In genomic region chr5:136619315-136620231, GRCm38 (mm10) we compare ENCODE assay signal across 8 mouse cellular contexts. TPM values are rescaled to one million over a fixed set of nuclear protein-coding genes. Genes with fewer than 3 reads are reported as not detected.
DNase-seq lines count a peak whose midpoint lies in the region; ATAC-seq and TF ChIP-seq lines count a peak whose summit lies in the region.

No protein-coding gene starts in this region.

- DNase-seq in forebrain, embryonic 11.5 days (ENCODE audit: low spot score): peak; percentile 66
- DNase-seq in hindbrain, embryonic 14.5 days (ENCODE audit: low spot score): no peak
- DNase-seq in liver, embryonic 11.5 days (ENCODE audit: low spot score): no peak
- no peak for DNase-seq in spleen, adult 18-20 months
- no peak for DNase-seq in left cerebral cortex, adult 11 months (ENCODE audit: low spot score)

- no peak for TF ChIP-seq POLR2A in small intestine, adult 2 months (IDR thresholded peaks at IDR 0.05; ENCODE audit: low read depth, low read length)

- H3K4me1 ChIP-seq in forebrain, embryonic 11.5 days (replicated peaks; ENCODE audit: control insufficient read depth, insufficient read depth, low read length): peaks cover 7% of the 10 kb centered on the region; the same call in 1 of the 2 replicates
- H3K4me1 ChIP-seq in forebrain, embryonic 16.5 days (replicated peaks; ENCODE audit: control insufficient read depth, insufficient read depth, low read length): peaks cover 9% of the 10 kb centered on the region
- peaks cover 21% of the 10 kb centered on the region for H3K4me1 ChIP-seq in embryonic facial prominence, embryonic 12.5 days
- H3K4me1 ChIP-seq in hindbrain, embryonic 14.5 days (replicated peaks; ENCODE audit: control insufficient read depth, insufficient read depth, low read length): peaks cover 4% of the 10 kb centered on the region
- H3K4me1 ChIP-seq in liver, embryonic 11.5 days (replicated peaks; ENCODE audit: control insufficient read depth, insufficient read depth, low read length): peaks cover 14% of the 10 kb centered on the region
- peaks cover 9% of the 10 kb centered on the region for H3K4me1 ChIP-seq in small intestine, adult 2 months (ENCODE audit: control insufficient read depth, insufficient read depth, insufficient read length, low read length)

- no peaks in the 10 kb centered on the region for H3K9me3 ChIP-seq in forebrain, embryonic 11.5 days (ENCODE audit: control insufficient read depth, low read length)
- no peaks in the 10 kb centered on the region for H3K9me3 ChIP-seq in forebrain, embryonic 16.5 days (ENCODE audit: control insufficient read depth, low read length)
- no peaks in the 10 kb centered on the region for H3K9me3 ChIP-seq in embryonic facial prominence, embryonic 12.5 days
- no peaks in the 10 kb centered on the region for H3K9me3 ChIP-seq in hindbrain, embryonic 14.5 days (ENCODE audit: control insufficient read depth, low read length)
- H3K9me3 ChIP-seq in liver, embryonic 11.5 days (ENCODE audit: control insufficient read depth, low read length): no peaks in the 10 kb centered on the region

- peak overlapping the region; percentile 21; the same call in 1 of the 2 replicates for H3K4me2 ChIP-seq in forebrain, embryonic 11.5 days (ENCODE audit: low read depth, low read length, severe bottlenecking)
- H3K4me2 ChIP-seq in forebrain, embryonic 16.5 days (ENCODE audit: low read length): no peak overlapping the region
- peak overlapping the region; percentile 20; the same call in 1 of the 2 replicates for H3K4me2 ChIP-seq in embryonic facial prominence, embryonic 12.5 days (replicated peaks)
- H3K4me2 ChIP-seq in hindbrain, embryonic 14.5 days (replicated peaks): 0 out of 2 replicates have a peak overlapping the region, but pooled peaks have one; percentile 3
- peak overlapping the region; percentile 36 for H3K4me2 ChIP-seq in liver, embryonic 11.5 days

- peak overlapping the region; percentile 27; the same call in 1 of the 2 replicates for H3K9ac ChIP-seq in forebrain, embryonic 11.5 days (ENCODE audit: low read length)
- H3K9ac ChIP-seq in forebrain, embryonic 16.5 days (replicated peaks; ENCODE audit: low read depth, low read length): no peak overlapping the region
- H3K9ac ChIP-seq in embryonic facial prominence, embryonic 12.5 days: no peak overlapping the region
- no peak overlapping the region for H3K9ac ChIP-seq in hindbrain, embryonic 14.5 days
- no peak overlapping the region for H3K9ac ChIP-seq in liver, embryonic 11.5 days (ENCODE audit: low read depth, low read length)

- H3K27ac ChIP-seq in forebrain, embryonic 11.5 days (ENCODE audit: low read depth, low read length): no peak overlapping the region
- H3K27ac ChIP-seq in forebrain, embryonic 16.5 days (ENCODE audit: low read length): no peak overlapping the region
- 0 out of 2 replicates have a peak overlapping the region, but pooled peaks have one; percentile 6 for H3K27ac ChIP-seq in embryonic facial prominence, embryonic 12.5 days
- H3K27ac ChIP-seq in hindbrain, embryonic 14.5 days: no peak overlapping the region
- H3K27ac ChIP-seq in liver, embryonic 11.5 days (ENCODE audit: low read depth, low read length): peak overlapping the region; percentile 36; the same call in 1 of the 2 replicates
- H3K27ac ChIP-seq in small intestine, adult 2 months (ENCODE audit: insufficient read depth, low read depth, low read length): no peak overlapping the region

- WGBS in forebrain, embryonic 11.5 days: 8% methylated on average over 17 of the region's 17 CpGs
- WGBS in forebrain, embryonic 16.5 days: 8% methylated on average over 17 of the region's 17 CpGs
- 6% methylated on average over 17 of the region's 17 CpGs for WGBS in embryonic facial prominence, embryonic 12.5 days
- WGBS in hindbrain, embryonic 14.5 days: 14% methylated on average over 17 of the region's 17 CpGs
- WGBS in liver, embryonic 11.5 days: 26% methylated on average over 17 of the region's 17 CpGs
- 29% methylated on average over 17 of the region's 17 CpGs for WGBS in small intestine, adult 2 months

- no peaks in the 10 kb centered on the region for H3K36me3 ChIP-seq in forebrain, embryonic 11.5 days (ENCODE audit: control insufficient read depth, insufficient read depth, low read length)
- no peaks in the 10 kb centered on the region for H3K36me3 ChIP-seq in forebrain, embryonic 16.5 days (ENCODE audit: control insufficient read depth, insufficient read depth)
- no peaks in the 10 kb centered on the region for H3K36me3 ChIP-seq in embryonic facial prominence, embryonic 12.5 days
- H3K36me3 ChIP-seq in hindbrain, embryonic 14.5 days (replicated peaks; ENCODE audit: control insufficient read depth, insufficient read depth): no peaks in the 10 kb centered on the region
- H3K36me3 ChIP-seq in liver, embryonic 11.5 days (ENCODE audit: control insufficient read depth, insufficient read depth, low read length): no peaks in the 10 kb centered on the region
- no peaks in the 10 kb centered on the region for H3K36me3 ChIP-seq in small intestine, adult 2 months (ENCODE audit: control insufficient read depth, insufficient read depth, low read length)

- peaks cover 8% of the 10 kb centered on the region; the same call in 1 of the 2 replicates for H3K27me3 ChIP-seq in forebrain, embryonic 11.5 days (ENCODE audit: control insufficient read depth, insufficient read depth, low read length)
- H3K27me3 ChIP-seq in forebrain, embryonic 16.5 days (replicated peaks; ENCODE audit: control insufficient read depth, insufficient read depth, low read length): peaks cover 20% of the 10 kb centered on the region
- peaks cover 40% of the 10 kb centered on the region for H3K27me3 ChIP-seq in embryonic facial prominence, embryonic 12.5 days
- H3K27me3 ChIP-seq in hindbrain, embryonic 14.5 days (ENCODE audit: control insufficient read depth, insufficient read depth, low read length): 0 out of 2 replicates have a peak, but pooled peaks cover 23% of the 10 kb centered on the region
- peaks cover 15% of the 10 kb centered on the region for H3K27me3 ChIP-seq in liver, embryonic 11.5 days (replicated peaks; ENCODE audit: control insufficient read depth, insufficient read depth, low read length)
- H3K27me3 ChIP-seq in small intestine, adult 2 months (ENCODE audit: control insufficient read depth, insufficient read depth, low read length): peaks cover 9% of the 10 kb centered on the region; the same call in 1 of the 2 replicates

- no peak overlapping the region for H3K4me3 ChIP-seq in forebrain, embryonic 11.5 days (ENCODE audit: low read depth, low read length)
- no peak overlapping the region for H3K4me3 ChIP-seq in forebrain, embryonic 16.5 days (replicated peaks; ENCODE audit: low read length)
- H3K4me3 ChIP-seq in embryonic facial prominence, embryonic 12.5 days: no peak overlapping the region
- no peak overlapping the region for H3K4me3 ChIP-seq in hindbrain, embryonic 14.5 days (replicated peaks; ENCODE audit: low read length)
- no peak overlapping the region for H3K4me3 ChIP-seq in liver, embryonic 11.5 days (ENCODE audit: low read depth, low read length)
- H3K4me3 ChIP-seq in small intestine, adult 2 months (ENCODE audit: low read depth, low read length): no peak overlapping the region

- peak; percentile 5; the same call in 1 of the 2 replicates for TF ChIP-seq CTCF in small intestine, adult 2 months (IDR thresholded peaks at IDR 0.05; ENCODE audit: extremely low read depth, insufficient read length, insufficient replicate concordance, low read depth, low read length)

- ATAC-seq in forebrain, embryonic 11.5 days (replicated peaks; ENCODE audit: low FRiP score): no peak
- ATAC-seq in forebrain, embryonic 16.5 days: no peak
- ATAC-seq in embryonic facial prominence, embryonic 12.5 days (ENCODE audit: insufficient number of reproducible peaks, insufficient read depth, low FRiP score, low TSS enrichment): no peak; the same call in 1 of the 2 replicates
- ATAC-seq in hindbrain, embryonic 14.5 days (ENCODE audit: low FRiP score): no peak
- ATAC-seq in liver, embryonic 11.5 days (replicated peaks; ENCODE audit: low FRiP score): no peak

RNA-seq across cellular contexts. Expression of gene Cux1, which starts 52.3 kb away (rescaled TPM):
- polyA plus RNA-seq in forebrain, embryonic 11.5 days (2014; fragmentation: Nextera tagmentation; extraction: Ambion mirVana): 156 and 163 TPM in 2 replicates
- polyA plus RNA-seq in forebrain, embryonic 16.5 days (2015; fragmentation: Nextera tagmentation; extraction: Ambion mirVana): 138 and 141 TPM in 2 replicates
- 79.8 and 81.1 TPM in 2 replicates for polyA plus RNA-seq in embryonic facial prominence, embryonic 12.5 days (2016; fragmentation: Nextera tagmentation; extraction: Ambion mirVana)
- polyA plus RNA-seq in hindbrain, embryonic 14.5 days (2014; fragmentation: Nextera tagmentation; extraction: Ambion mirVana): 89.1 and 99.0 TPM in 2 replicates
- polyA plus RNA-seq in liver, embryonic 11.5 days (2014; fragmentation: Nextera tagmentation; extraction: Ambion mirVana): 45.8 and 50.0 TPM in 2 replicates
- polyA plus RNA-seq in small intestine, adult 2 months (2012; rRNA removed): 17.0 and 42.1 TPM in 2 replicates

Comparison
In these comparisons a context has a peak if more than half of its experiments do, and no peak if none do; other contexts are left out.
1. H3K27ac ChIP-seq: peak in embryonic facial prominence, embryonic 12.5 days (single experiment) and liver, embryonic 11.5 days (single experiment); none in forebrain, embryonic 11.5 days (single experiment), forebrain, embryonic 16.5 days (single experiment), hindbrain, embryonic 14.5 days (single experiment) and small intestine, adult 2 months (single experiment).